Mouse (Mus musculus) megakaryocyte-erythroid progenitor cell, adult 5-6 weeks (primary cell): ENCODE data around the gene Efcab8. TPM values are rescaled to one million over a fixed set of nuclear protein-coding genes. Genes with fewer than 3 reads are reported as not detected.

Source experiments
- ATAC-seq: replicated peaks from 2 replicates; pipeline ENCODE4 v1.8.0; 2016; ENCODE audit warnings: mild to moderate bottlenecking, inconsistent platforms; ENCODE audit not compliant: severe bottlenecking, poor library complexity, low FRiP score, low TSS enrichment
- total RNA-seq, 2 experiments: library from RNA; stranded (forward) in 1 of 2; stranded (reverse) in 1 of 2; fragments of 200-1000, 215-1000 nt in 1 of 2; fragments of >200 nt in 1 of 2; fragmentation: Nextera tagmentation in 1 of 2; gene quantifications; 2 replicates each; pipeline ENCODE4 v1.2.3; 2014 to 2017

Gene Efcab8
- total RNA-seq (2014; fragmentation: Nextera tagmentation) (0.76 and 0.82 TPM in 2 replicates), total RNA-seq (2017) (not detected in 2 replicates)

- ATAC-seq, result peak; percentile 79
Observed at GRCm38 (mm10) chr2:153779394-153779981, at the start of gene Efcab8. Gene Efcab8 (plus strand): TSS chr2:153779931.

GRCm38 (mm10) chr2:153734033-153734432, 45.7 kb upstream of the Efcab8 start:
- ATAC-seq, result no peak

GRCm38 (mm10) chr2:153740500-153741436, 39.0 kb upstream of the Efcab8 start, which contains the start of gene Mapre1:
Gene Mapre1 (plus strand): TSS chr2:153741274.
- ATAC-seq, result peak; percentile 96

- ATAC-seq, result peak; percentile 11; the same call in 1 of the 2 replicates
Observed at GRCm38 (mm10) chr2:153741437-153742065, 38.2 kb upstream of the Efcab8 start.

GRCm38 (mm10) chr2:153747994-153748393, 31.7 kb upstream of the Efcab8 start:
- no peak for ATAC-seq

GRCm38 (mm10) chr2:153750363-153750762, 29.4 kb upstream of the Efcab8 start:
- no peak for ATAC-seq

GRCm38 (mm10) chr2:153762121-153762520, 17.6 kb upstream of the Efcab8 start:
- no peak for ATAC-seq

- no peak for ATAC-seq
Observed at GRCm38 (mm10) chr2:153767484-153767883, 12.2 kb upstream of the Efcab8 start.

- ATAC-seq, result no peak
Observed at GRCm38 (mm10) chr2:153768881-153769280, 10.8 kb upstream of the Efcab8 start.

- no peak for ATAC-seq
Observed at GRCm38 (mm10) chr2:153772950-153773349, 6.8 kb upstream of the Efcab8 start.

GRCm38 (mm10) chr2:153775472-153775871, 4.3 kb upstream of the Efcab8 start:
- ATAC-seq, result no peak

- ATAC-seq, result peak; percentile 96
Observed at GRCm38 (mm10) chr2:153778638-153779362, 931 bp upstream of the Efcab8 start.

GRCm38 (mm10) chr2:153781181-153781580, 1.4 kb downstream of the Efcab8 start:
- ATAC-seq, result no peak

GRCm38 (mm10) chr2:153784668-153785067, 4.9 kb downstream of the Efcab8 start:
- ATAC-seq, result no peak

GRCm38 (mm10) chr2:153793366-153793765, 13.6 kb downstream of the Efcab8 start:
- ATAC-seq, result no peak

- peak; percentile 60 for ATAC-seq
Observed at GRCm38 (mm10) chr2:153795090-153795489, 15.4 kb downstream of the Efcab8 start.

GRCm38 (mm10) chr2:153807464-153807863, 27.7 kb downstream of the Efcab8 start:
- peak; percentile 78 for ATAC-seq

GRCm38 (mm10) chr2:153808146-153808545, 28.4 kb downstream of the Efcab8 start:
- no peak for ATAC-seq

GRCm38 (mm10) chr2:153808841-153809240, 29.1 kb downstream of the Efcab8 start:
- ATAC-seq, result no peak
